Mouse (Mus musculus): ENCODE results near the gene Zfp780b. TPM values are rescaled to one million over a fixed set of nuclear protein-coding genes. Genes with fewer than 3 reads are reported as not detected.

The Zfp780b gene
- 15.7 TPM for polyA plus RNA-seq (2017; shearing (Covaris generic))

GRCm38 (mm10) chr7:27978683-27979528, at the start of gene Zfp780b:
Gene Zfp780b (minus strand): TSS chr7:27979171.

DNA sequence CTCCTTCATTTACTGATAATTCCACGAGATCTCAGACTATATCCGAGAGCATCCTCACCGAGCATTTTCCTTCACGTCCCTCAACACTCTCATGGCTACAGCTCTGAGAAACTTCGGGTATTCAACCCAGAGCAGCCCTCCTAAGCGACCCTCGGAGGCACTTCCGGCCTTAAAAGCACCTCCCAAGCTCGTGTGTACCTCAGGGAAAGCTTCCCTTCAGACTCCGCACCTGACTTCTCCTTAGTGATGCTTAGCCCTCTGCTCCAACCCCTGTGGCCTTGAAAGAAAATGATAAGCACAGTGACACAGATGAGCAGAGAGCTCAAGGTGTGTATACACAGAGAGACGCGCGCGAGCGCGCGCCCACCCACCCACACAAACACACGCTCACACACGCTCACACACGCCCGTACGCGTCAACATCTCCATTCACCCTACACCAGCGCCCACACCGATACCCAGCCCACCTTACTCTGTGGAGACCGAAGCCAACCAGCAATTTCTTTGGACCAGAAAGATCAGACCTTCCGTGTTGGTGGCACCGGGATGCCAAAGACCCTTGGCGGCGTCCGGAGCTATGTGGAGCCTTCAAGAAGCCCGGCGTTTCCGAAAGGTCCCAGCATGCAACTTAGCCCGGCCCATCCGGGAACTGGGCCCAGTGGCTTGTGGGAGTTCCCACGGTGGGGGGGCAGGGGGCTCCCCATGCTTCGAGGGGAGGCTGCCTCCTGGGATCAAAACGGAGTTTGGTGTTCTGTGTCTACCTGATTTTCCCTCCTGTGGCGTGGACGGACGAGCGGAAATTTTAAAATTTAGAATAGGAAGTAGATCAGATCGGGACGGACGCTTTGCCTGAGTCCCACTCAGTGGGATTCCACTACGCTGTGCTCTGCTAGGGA, 34.8 kb upstream of the Zfp780b start, which contains the start of gene Zfp850:
Zfp850 (minus strand) TSS at position 567 of the 896 bp plus-strand sequence.

GRCm38 (mm10) chr7:27928818-27929695, 49.9 kb downstream of the Zfp780b start, which contains the start of gene Zfp974:
Gene Zfp974 (minus strand): TSS chr7:27929460.

Other genes with a start within 250 kb of the Zfp780b start
- gene Zfp60, start 247.8 kb downstream of the Zfp780b start, polyA plus RNA-seq (2017; shearing (Covaris generic)), result 18.1 TPM
- 3.2 TPM for gene Zfp626, start 172.0 kb downstream of the Zfp780b start, polyA plus RNA-seq (2017; shearing (Covaris generic))
- 9.0 TPM for gene Zfp59, start 140.6 kb downstream of the Zfp780b start, polyA plus RNA-seq (2017; shearing (Covaris generic))
- 11.7 TPM for gene Zfp607a, start 121.6 kb downstream of the Zfp780b start, polyA plus RNA-seq (2017; shearing (Covaris generic))
- 8.6 TPM for gene Zfp974, start 49.7 kb downstream of the Zfp780b start, polyA plus RNA-seq (2017; shearing (Covaris generic))
- 6.7 TPM for gene Zfp850, start 34.9 kb upstream of the Zfp780b start, polyA plus RNA-seq (2017; shearing (Covaris generic))
- 217 TPM for gene Psmc4, start 70.9 kb upstream of the Zfp780b start, polyA plus RNA-seq (2017; shearing (Covaris generic))
- gene Fcgbp, start 92.1 kb upstream of the Zfp780b start, polyA plus RNA-seq (2017; shearing (Covaris generic)), result not detected
- not detected for gene 9530053A07Rik, start 150.3 kb upstream of the Zfp780b start, polyA plus RNA-seq (2017; shearing (Covaris generic))
- 191 TPM for gene Fbl, start 190.5 kb upstream of the Zfp780b start, polyA plus RNA-seq (2017; shearing (Covaris generic))
- 7.4 TPM for gene Dyrk1b, start 200.3 kb upstream of the Zfp780b start, polyA plus RNA-seq (2017; shearing (Covaris generic))

Data from activated CD4-positive, CD25-positive, alpha-beta regulatory T cell, adult 9 weeks (primary cell).